Mouse (Mus musculus) megakaryocyte, embryonic 14.5 days (primary cell): ENCODE data around the gene Prelid3b.

Experiments
- FLI1 ChIP-seq: IDR thresholded peaks from 2 replicates; pipeline ENCODE4 v1.6.1; 2012; ENCODE audit warnings: low read length, inconsistent platforms, mixed read lengths
- GATA1 ChIP-seq: IDR thresholded peaks from 3 replicates; pipeline ENCODE4 v1.6.1; 2012; ENCODE audit warnings: mixed read lengths, low read length, inconsistent platforms, borderline replicate concordance

- no peak for TF ChIP-seq FLI1
- TF ChIP-seq GATA1 = no peak
These were observed 22.5 kb downstream of the Prelid3b start, which contains the start of gene Tubb1 for GRCm38 (mm10) chr2:174450353-174450752.
